Mouse (Mus musculus) megakaryocyte, embryonic 14.5 days (primary cell): ENCODE measurements around the gene Phkg2. TPM values are rescaled to one million over a fixed set of nuclear protein-coding genes. Genes with fewer than 3 reads are reported as not detected.

Experiments
- H3K27me3 ChIP-seq: replicated peaks from 2 replicates; pipeline ENCODE3; 2012; ENCODE audit warnings: inconsistent platforms
- H3K36me3 ChIP-seq: replicated peaks from 2 replicates; pipeline ENCODE3; 2012; ENCODE audit warnings: low read length, inconsistent platforms, mixed read lengths
- H3K4me1 ChIP-seq: 2 replicates; pipeline ENCODE4 v1.6.1; 2012; ENCODE audit warnings: inconsistent platforms
- H3K4me3 ChIP-seq: replicated peaks from 2 replicates; pipeline ENCODE3; 2012; ENCODE audit warnings: moderate library complexity, mild to moderate bottlenecking, inconsistent platforms
- H3K9me3 ChIP-seq: 2 replicates; pipeline ENCODE4 v1.6.1; 2012; ENCODE audit warnings: inconsistent platforms
- FLI1 ChIP-seq: IDR thresholded peaks from 2 replicates; pipeline ENCODE4 v1.6.1; 2012; ENCODE audit warnings: low read length, inconsistent platforms, mixed read lengths
- GATA1 ChIP-seq: IDR thresholded peaks from 3 replicates; pipeline ENCODE4 v1.6.1; 2012; ENCODE audit warnings: mixed read lengths, low read length, inconsistent platforms, borderline replicate concordance
- polyA plus RNA-seq: library from polyadenylated mRNA; stranded (reverse); fragments of >175 nt; gene quantifications from 2 replicates; pipeline ENCODE4 v1.2.3, GENCODE M21; 2012; ENCODE audit warnings: low replicate concordance; ENCODE audit not compliant: insufficient read depth

Phkg2 gene
- polyA plus RNA-seq, 1 experiment = 27.2 TPM

- peaks cover 65% of the 10 kb centered on the region for H3K36me3 ChIP-seq
Measured at GRCm38 (mm10) chr7:127585031-127585430, 11.9 kb downstream of the Phkg2 start.

GRCm38 (mm10) chr7:127586149-127586548, 13.0 kb downstream of the Phkg2 start:
- no peak for TF ChIP-seq GATA1
- no peak for TF ChIP-seq FLI1
- Histone ChIP-seq H3K9me3 (no peaks in the 10 kb centered on the region), H3K4me1 (peaks cover 67% of the 10 kb centered on the region), H3K36me3 (peaks cover 65% of the 10 kb centered on the region), H3K4me3 (peak overlapping the region; percentile 21), H3K27me3 (no peaks in the 10 kb centered on the region)

More at GRCm38 (mm10) chr7:127585031-127585430, 11.9 kb downstream of the Phkg2 start:
- Histone ChIP-seq H3K9me3 (no peaks in the 10 kb centered on the region), H3K27me3 (no peaks in the 10 kb centered on the region), H3K4me1 (peaks cover 57% of the 10 kb centered on the region), H3K4me3 (no peak overlapping the region)
- no peak for TF ChIP-seq GATA1
- no peak for TF ChIP-seq FLI1

GRCm38 (mm10) chr7:127587196-127587595, 14.1 kb downstream of the Phkg2 start:
- peak overlapping the region; percentile 97 for H3K4me3 ChIP-seq
- H3K36me3 ChIP-seq = peaks cover 65% of the 10 kb centered on the region
- TF ChIP-seq FLI1 (no peak), GATA1 (no peak)
- H3K9me3 ChIP-seq = no peaks in the 10 kb centered on the region
- peaks cover 73% of the 10 kb centered on the region for H3K4me1 ChIP-seq
- H3K27me3 ChIP-seq = no peaks in the 10 kb centered on the region

GRCm38 (mm10) chr7:127588011-127588871, 15.1 kb downstream of the Phkg2 start, which contains the start of the genes Ccdc189 and Rnf40:
Gene Ccdc189, minus strand, starts transcription at chr7:127588595.
Gene Rnf40, plus strand, starts transcription at chr7:127588767.
- no peaks in the 10 kb centered on the region for H3K27me3 ChIP-seq
- H3K9me3 ChIP-seq = no peaks in the 10 kb centered on the region
- H3K4me3 ChIP-seq = peak within 1 kb of the TSS; percentile 97
- peaks cover 71% of the 10 kb centered on the region for H3K4me1 ChIP-seq
- H3K36me3 ChIP-seq = peaks cover 65% of the 10 kb centered on the region
- TF ChIP-seq FLI1 (peak; percentile 88), GATA1 (no peak)

GRCm38 (mm10) chr7:127588901-127589300, 15.8 kb downstream of the Phkg2 start:
- Histone ChIP-seq H3K9me3 (no peaks in the 10 kb centered on the region), H3K4me3 (peak overlapping the region; percentile 97), H3K27me3 (no peaks in the 10 kb centered on the region), H3K4me1 (peaks cover 64% of the 10 kb centered on the region), H3K36me3 (peaks cover 65% of the 10 kb centered on the region)
- no peak for TF ChIP-seq FLI1
- no peak for TF ChIP-seq GATA1

GRCm38 (mm10) chr7:127589637-127590036, 16.5 kb downstream of the Phkg2 start:
- Histone ChIP-seq H3K9me3 (no peaks in the 10 kb centered on the region), H3K4me3 (peak overlapping the region; percentile 97), H3K27me3 (no peaks in the 10 kb centered on the region), H3K36me3 (peaks cover 65% of the 10 kb centered on the region), H3K4me1 (peaks cover 59% of the 10 kb centered on the region)
- TF ChIP-seq FLI1 (no peak), GATA1 (no peak)

GRCm38 (mm10) chr7:127591108-127591507, 18.0 kb downstream of the Phkg2 start:
- TF ChIP-seq GATA1 (no peak), FLI1 (no peak)
- H3K27me3 ChIP-seq = no peaks in the 10 kb centered on the region
- peaks cover 44% of the 10 kb centered on the region for H3K4me1 ChIP-seq
- no peak overlapping the region for H3K4me3 ChIP-seq
- peaks cover 68% of the 10 kb centered on the region for H3K36me3 ChIP-seq
- H3K9me3 ChIP-seq = no peaks in the 10 kb centered on the region

- H3K27me3 ChIP-seq = no peaks in the 10 kb centered on the region
- peaks cover 29% of the 10 kb centered on the region for H3K4me1 ChIP-seq
- H3K36me3 ChIP-seq = peaks cover 83% of the 10 kb centered on the region
- no peak for TF ChIP-seq FLI1
- TF ChIP-seq GATA1 = no peak
- H3K9me3 ChIP-seq = no peaks in the 10 kb centered on the region
- H3K4me3 ChIP-seq = no peak overlapping the region
Measured at GRCm38 (mm10) chr7:127592575-127592974, 19.4 kb downstream of the Phkg2 start.

GRCm38 (mm10) chr7:127596747-127597146, 23.6 kb downstream of the Phkg2 start:
- no peak for TF ChIP-seq FLI1
- no peak for TF ChIP-seq GATA1
- Histone ChIP-seq H3K36me3 (peaks cover 100% of the 10 kb centered on the region), H3K4me1 (no peaks in the 10 kb centered on the region), H3K9me3 (no peaks in the 10 kb centered on the region), H3K27me3 (no peaks in the 10 kb centered on the region), H3K4me3 (no peak overlapping the region)

- peaks cover 5% of the 10 kb centered on the region for H3K4me1 ChIP-seq
- peaks cover 96% of the 10 kb centered on the region for H3K36me3 ChIP-seq
- no peak overlapping the region for H3K4me3 ChIP-seq
- no peak for TF ChIP-seq FLI1
- no peak for TF ChIP-seq GATA1
- H3K27me3 ChIP-seq = no peaks in the 10 kb centered on the region
- no peaks in the 10 kb centered on the region for H3K9me3 ChIP-seq
Measured at GRCm38 (mm10) chr7:127600612-127601011, 27.5 kb downstream of the Phkg2 start.
